Mouse (Mus musculus) hindbrain, embryonic 10.5 days (tissue): ENCODE results near the gene Pld3. TPM values are rescaled to one million over a fixed set of nuclear protein-coding genes. Genes with fewer than 3 reads are reported as not detected.

Experiments
- DNase-seq: peaks from one replicate; pipeline ENCODE4 v3.0.0-alpha.2; 2017; ENCODE audit warnings: low spot score
- H3K27ac ChIP-seq: fragments of 300-500 bp; sonication (generic); 2 replicates; pipeline ENCODE4 v1.5.1; 2016; ENCODE audit warnings: mild to moderate bottlenecking, moderate library complexity
- H3K27me3 ChIP-seq: fragments of 300-500 bp; sonication (generic); 2 replicates; pipeline ENCODE4 v1.6.1; 2016; ENCODE audit warnings: mild to moderate bottlenecking; ENCODE audit not compliant: poor library complexity, insufficient read depth, severe bottlenecking
- H3K36me3 ChIP-seq: fragments of 300-500 bp; sonication (generic); 2 replicates; pipeline ENCODE4 v1.6.1; 2016; ENCODE audit warnings: mild to moderate bottlenecking, moderate library complexity
- H3K4me1 ChIP-seq: fragments of 300-500 bp; sonication (generic); replicated peaks from 2 replicates; pipeline ENCODE4 v1.6.1; 2016; ENCODE audit warnings: mild to moderate bottlenecking
- H3K4me3 ChIP-seq: fragments of 300-500 bp; sonication (generic); 2 replicates; pipeline ENCODE4 v1.5.1; 2016; ENCODE audit warnings: mild to moderate bottlenecking, moderate library complexity
- H3K9me3 ChIP-seq: fragments of 300-500 bp; sonication (generic); 2 replicates; pipeline ENCODE4 v1.6.1; 2016; ENCODE audit warnings: mild to moderate bottlenecking, moderate library complexity
- WGBS: fragments of 180-500 bp; shearing (Covaris S2); methylation state at CpG from one replicate; pipeline ENCODE4 v1.1.7; 2016; 5-methylcytosine and 5-hydroxymethylcytosine counted together
- polyA plus RNA-seq: library from polyadenylated mRNA; unstranded; fragments of >200 nt; fragmentation: Nextera tagmentation; extraction: Ambion mirVana; gene quantifications from 2 replicates; pipeline ENCODE4 v1.2.1, GENCODE M21; 2016

Gene Pld3
- polyA plus RNA-seq, 1 experiment from 2014 or later: 73.2 TPM

GRCm38 (mm10) chr7:27531707-27532106 is 21.3 kb downstream of the Pld3 start:
- no peak for DNase-seq
- Histone ChIP-seq H3K27me3 (no peaks in the 10 kb centered on the region), H3K4me3 (no peak overlapping the region), H3K4me1 (no peaks in the 10 kb centered on the region; the same call in 1 of the 2 replicates), H3K36me3 (peaks cover 61% of the 10 kb centered on the region), H3K27ac (no peak overlapping the region), H3K9me3 (no peaks in the 10 kb centered on the region)
- 93% methylated on average over 10 of the region's 10 CpGs for WGBS

- peaks cover 53% of the 10 kb centered on the region for H3K36me3 ChIP-seq
- no peak overlapping the region for H3K4me3 ChIP-seq
- WGBS: 78% methylated on average over 3 of the region's 3 CpGs
- no peaks in the 10 kb centered on the region for H3K9me3 ChIP-seq
- H3K27ac ChIP-seq: no peak overlapping the region
- no peaks in the 10 kb centered on the region for H3K27me3 ChIP-seq
- DNase-seq: no peak
- H3K4me1 ChIP-seq: peaks cover 4% of the 10 kb centered on the region; the same call in 1 of the 2 replicates
These were observed 22.1 kb downstream of the Pld3 start for GRCm38 (mm10) chr7:27530937-27531336.

- no peak overlapping the region for H3K27ac ChIP-seq
- no peaks in the 10 kb centered on the region for H3K9me3 ChIP-seq
- H3K4me3 ChIP-seq: no peak overlapping the region
- peaks cover 35% of the 10 kb centered on the region for H3K36me3 ChIP-seq
- no peaks in the 10 kb centered on the region for H3K27me3 ChIP-seq
- 0 out of 2 replicates have a peak, but pooled peaks cover 4% of the 10 kb centered on the region for H3K4me1 ChIP-seq
- 84% methylated on average over 21 of the region's 21 CpGs for WGBS
- DNase-seq: no peak
These were observed 23.9 kb downstream of the Pld3 start for GRCm38 (mm10) chr7:27529070-27529469.

GRCm38 (mm10) chr7:27526039-27526827 is 26.8 kb downstream of the Pld3 start:
- Histone ChIP-seq H3K4me1 (peaks cover 9% of the 10 kb centered on the region), H3K4me3 (no peak overlapping the region), H3K9me3 (no peaks in the 10 kb centered on the region), H3K27ac (no peak overlapping the region), H3K27me3 (no peaks in the 10 kb centered on the region), H3K36me3 (peaks cover 9% of the 10 kb centered on the region; the same call in 1 of the 2 replicates)
- WGBS: 32% methylated on average over 10 of the region's 10 CpGs
- DNase-seq: peak; percentile 75

- Histone ChIP-seq H3K27ac (no peak overlapping the region), H3K27me3 (no peaks in the 10 kb centered on the region), H3K36me3 (peaks cover 6% of the 10 kb centered on the region; the same call in 1 of the 2 replicates), H3K9me3 (peaks cover 3% of the 10 kb centered on the region; the same call in 1 of the 2 replicates), H3K4me1 (peaks cover 9% of the 10 kb centered on the region), H3K4me3 (no peak overlapping the region)
- WGBS: 92% methylated on average over 13 of the region's 13 CpGs
- DNase-seq: no peak
These were observed 29.2 kb downstream of the Pld3 start for GRCm38 (mm10) chr7:27523805-27524204.

GRCm38 (mm10) chr7:27522967-27523366 is 30.1 kb downstream of the Pld3 start, which contains the start of gene Hipk4:
TSS of gene Hipk4 (plus strand) at chr7:27523267.
- WGBS: 63% methylated on average over 5 of the region's 5 CpGs
- no peak within 1 kb of the TSS for H3K4me3 ChIP-seq
- H3K36me3 ChIP-seq: peaks cover 7% of the 10 kb centered on the region; the same call in 1 of the 2 replicates
- DNase-seq: no peak
- peaks cover 3% of the 10 kb centered on the region; the same call in 1 of the 2 replicates for H3K9me3 ChIP-seq
- peaks cover 9% of the 10 kb centered on the region for H3K4me1 ChIP-seq
- H3K27ac ChIP-seq: no peak within 1 kb of the TSS
- H3K27me3 ChIP-seq: no peaks in the 10 kb centered on the region

- Histone ChIP-seq H3K27me3 (no peaks in the 10 kb centered on the region), H3K27ac (no peak overlapping the region), H3K36me3 (peaks cover 7% of the 10 kb centered on the region; the same call in 1 of the 2 replicates), H3K4me1 (peaks cover 6% of the 10 kb centered on the region), H3K4me3 (no peak overlapping the region), H3K9me3 (peaks cover 3% of the 10 kb centered on the region; the same call in 1 of the 2 replicates)
- no peak for DNase-seq
- WGBS: 81% methylated on average over 1 of the region's 1 CpGs
These were observed 32.4 kb downstream of the Pld3 start for GRCm38 (mm10) chr7:27520599-27520998.

- peaks cover 3% of the 10 kb centered on the region; the same call in 1 of the 2 replicates for H3K9me3 ChIP-seq
These were observed 32.9 kb downstream of the Pld3 start for GRCm38 (mm10) chr7:27520104-27520503.

GRCm38 (mm10) chr7:27518314-27518713 is 34.7 kb downstream of the Pld3 start:
- WGBS: 85% methylated on average over 9 of the region's 9 CpGs
- Histone ChIP-seq H3K36me3 (peaks cover 7% of the 10 kb centered on the region; the same call in 1 of the 2 replicates), H3K4me3 (no peak overlapping the region), H3K9me3 (peaks cover 3% of the 10 kb centered on the region; the same call in 1 of the 2 replicates), H3K4me1 (peaks cover 6% of the 10 kb centered on the region), H3K27me3 (no peaks in the 10 kb centered on the region), H3K27ac (no peak overlapping the region)
- DNase-seq: no peak

More at GRCm38 (mm10) chr7:27520104-27520503, 32.9 kb downstream of the Pld3 start:
- Histone ChIP-seq H3K4me1 (peaks cover 6% of the 10 kb centered on the region), H3K27me3 (no peaks in the 10 kb centered on the region), H3K36me3 (peaks cover 7% of the 10 kb centered on the region; the same call in 1 of the 2 replicates), H3K27ac (no peak overlapping the region), H3K4me3 (no peak overlapping the region)
- no peak for DNase-seq

GRCm38 (mm10) chr7:27514961-27515360 is 38.1 kb downstream of the Pld3 start:
- Histone ChIP-seq H3K9me3 (peaks cover 1% of the 10 kb centered on the region; the same call in 1 of the 2 replicates), H3K27me3 (no peaks in the 10 kb centered on the region), H3K36me3 (peaks cover 7% of the 10 kb centered on the region; the same call in 1 of the 2 replicates), H3K4me3 (no peak overlapping the region), H3K4me1 (no peaks in the 10 kb centered on the region), H3K27ac (no peak overlapping the region)
- DNase-seq: no peak
- 83% methylated on average over 9 of the region's 9 CpGs for WGBS

- H3K9me3 ChIP-seq: no peaks in the 10 kb centered on the region
- no peaks in the 10 kb centered on the region for H3K36me3 ChIP-seq
- H3K4me1 ChIP-seq: peaks cover 19% of the 10 kb centered on the region
- DNase-seq: no peak
- 89% methylated on average over 2 of the region's 2 CpGs for WGBS
- no peaks in the 10 kb centered on the region for H3K27me3 ChIP-seq
- H3K4me3 ChIP-seq: no peak overlapping the region
- no peak overlapping the region for H3K27ac ChIP-seq
These were observed 42.2 kb downstream of the Pld3 start for GRCm38 (mm10) chr7:27510809-27511208.

- Histone ChIP-seq H3K36me3 (no peaks in the 10 kb centered on the region), H3K27ac (peak overlapping the region; percentile 97; the same call in 1 of the 2 replicates), H3K4me3 (peak overlapping the region; percentile 62), H3K27me3 (no peaks in the 10 kb centered on the region), H3K9me3 (no peaks in the 10 kb centered on the region), H3K4me1 (peaks cover 19% of the 10 kb centered on the region)
- 24% methylated on average over 6 of the region's 6 CpGs for WGBS
- peak; percentile 56 for DNase-seq
These were observed 44.4 kb downstream of the Pld3 start for GRCm38 (mm10) chr7:27508648-27509005.
